Mouse (Mus musculus): Measurements from ENCODE around the gene Grpel1.

DNA sequence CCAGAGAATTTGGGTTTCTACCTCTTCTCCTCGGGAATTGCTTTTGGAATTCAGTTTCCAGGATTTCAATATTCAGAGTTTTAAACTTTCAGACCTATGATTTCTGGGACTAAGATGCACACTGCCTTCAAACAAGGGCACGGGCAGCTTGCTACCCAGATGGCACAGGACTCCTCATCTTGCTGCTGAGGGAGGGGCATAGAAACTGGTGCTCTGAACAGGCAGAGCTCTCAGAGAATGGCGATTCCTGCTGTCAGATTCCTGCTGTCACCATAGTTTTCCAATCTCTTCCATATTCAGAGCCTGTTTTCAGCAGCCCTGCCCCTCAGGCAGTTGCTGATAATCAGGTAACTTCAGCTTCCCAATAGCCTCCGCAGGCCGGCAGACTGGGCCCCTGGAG is 50.8 kb downstream of the Grpel1 start:
- TF ChIP-seq ZNF384 (IDR thresholded peaks at IDR 0.05; ENCODE audit: low read depth, low read length) (no peak), HCFC1 (IDR thresholded peaks at IDR 0.05; ENCODE audit: borderline replicate concordance, insufficient read depth, low read length) (no peak)
